Mouse (Mus musculus) spleen, adult 2 months (tissue): ENCODE results near the gene Srsf11.

Experiments
- CTCF ChIP-seq: fragments of 200-500 bp; IDR thresholded peaks from 2 replicates; pipeline ENCODE4 v1.5.1; 2011; ENCODE audit warnings: mild to moderate bottlenecking, inconsistent platforms; ENCODE audit not compliant: insufficient read depth, insufficient read length, insufficient replicate concordance; ENCODE audit errors: extremely low read depth
- POLR2A ChIP-seq: fragments of 200-500 bp; IDR thresholded peaks from 2 replicates; pipeline ENCODE4 v1.6.1; 2011; ENCODE audit warnings: low read depth, low read length, inconsistent platforms

- TF ChIP-seq CTCF (no peak), POLR2A (no peak)
Measured at GRCm38 (mm10) chr3:157998742-157999369, 37.6 kb downstream of the Srsf11 start.
